Mouse (Mus musculus) small intestine, adult 2 months (tissue): ENCODE measurements around the gene Gimap9.

Source experiments
- CTCF ChIP-seq: fragments of 200-500 bp; IDR thresholded peaks from 2 replicates; pipeline ENCODE4 v1.5.1; 2012; ENCODE audit warnings: low read depth, mild to moderate bottlenecking, control low read depth, inconsistent platforms, low read length, moderate library complexity, mixed read lengths; ENCODE audit not compliant: insufficient replicate concordance, insufficient read length; ENCODE audit errors: extremely low read depth
- POLR2A ChIP-seq: fragments of 200-500 bp; IDR thresholded peaks from 2 replicates; pipeline ENCODE4 v1.6.1; 2012; ENCODE audit warnings: low read depth, mild to moderate bottlenecking, control low read depth, inconsistent platforms, low read length, moderate library complexity

DNA sequence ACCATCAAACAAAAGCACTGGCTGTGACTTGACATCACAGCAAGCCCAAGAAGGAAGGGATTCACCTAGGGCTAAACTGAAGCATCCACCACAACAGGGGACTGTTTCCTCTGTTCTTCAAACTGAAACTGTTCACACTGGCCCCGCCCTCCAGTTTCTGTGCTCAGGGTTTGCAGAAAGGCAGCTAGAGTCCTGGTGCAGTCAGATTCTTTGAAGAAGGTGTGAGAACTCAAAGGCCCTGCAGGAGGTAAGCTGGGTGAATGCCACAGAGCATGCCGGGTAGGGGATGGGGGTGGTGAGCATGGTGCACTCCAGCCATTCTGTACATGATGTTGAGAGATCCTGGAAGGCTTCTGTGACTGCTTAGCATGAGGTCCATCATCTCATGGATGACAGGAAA lies 42.5 kb downstream of the Gimap9 start, which contains the start of the genes Gm28053 and Gimap7:
- TF ChIP-seq CTCF = no peak
- TF ChIP-seq POLR2A = no peak
